24 mouse cellular contexts compared by ENCODE assay signal in the genomic region with DNA sequence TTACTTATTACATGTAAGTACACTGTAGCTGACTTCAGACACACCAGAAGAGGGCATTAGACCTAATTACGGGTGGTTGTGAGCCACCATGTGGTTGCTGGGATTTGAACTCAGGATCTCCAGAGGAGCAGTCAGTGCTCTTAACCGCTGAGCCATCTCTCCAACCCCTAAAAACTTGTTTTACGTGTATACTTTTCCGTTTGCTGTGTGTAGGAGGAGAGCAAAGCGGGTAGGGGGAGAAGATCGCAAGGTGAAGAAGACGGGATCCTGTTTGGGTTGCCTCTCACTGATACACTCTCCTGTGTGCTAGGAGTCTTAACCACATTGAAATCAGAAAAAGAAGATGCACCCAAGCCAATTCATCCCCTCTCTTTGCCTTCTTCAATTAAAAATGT.
"Had no signal": no experiment of that assay in that cellular context is flagged by ENCODE, and none has a peak within 500 bp of the region (broad histone marks: within the 10 kb centered on the region; RNA-seq: fewer than 3 reads in every experiment).

No protein-coding gene starts in this region.

- H3K4me3 ChIP-seq: heart, embryonic 13.5 days; heart, embryonic 15.5 days; hindbrain, embryonic 10.5 days; hindbrain, embryonic 12.5 days; intestine, embryonic 15.5 days; left cerebral cortex, adult 2 months; limb, embryonic 10.5 days; limb, embryonic 12.5 days; liver, embryonic 13.5 days; liver, embryonic 15.5 days had no signal

- ATAC-seq: hindbrain, embryonic 16.5 days; inflammation-experienced regulatory T-cells, adult 6 months; intestine, embryonic 15.5 days; intestine, postnatal 0 days; liver, postnatal 0 days had no signal

- H3K9ac ChIP-seq: heart, embryonic 13.5 days; heart, embryonic 15.5 days; hindbrain, embryonic 12.5 days; hindbrain, embryonic 14.5 days; intestine, embryonic 15.5 days; limb, embryonic 12.5 days; liver, embryonic 13.5 days; liver, embryonic 15.5 days; liver, postnatal 0 days had no signal

- H3K36me3 ChIP-seq: heart, embryonic 13.5 days; heart, embryonic 15.5 days; hindbrain, embryonic 10.5 days; hindbrain, embryonic 12.5 days; intestine, embryonic 15.5 days; limb, embryonic 10.5 days; limb, embryonic 12.5 days; liver, embryonic 13.5 days; liver, embryonic 15.5 days had no signal

- H3K27ac ChIP-seq: heart, embryonic 13.5 days; heart, embryonic 15.5 days; hindbrain, embryonic 10.5 days; hindbrain, embryonic 12.5 days; hindbrain, embryonic 14.5 days; intestine, embryonic 15.5 days; left cerebral cortex, adult 2 months; limb, embryonic 10.5 days; limb, embryonic 12.5 days; liver, embryonic 13.5 days; liver, embryonic 15.5 days had no signal

- H3K27me3 ChIP-seq: heart, embryonic 13.5 days; heart, embryonic 15.5 days; hindbrain, embryonic 12.5 days; intestine, embryonic 15.5 days; limb, embryonic 12.5 days; liver, embryonic 13.5 days; liver, embryonic 15.5 days had no signal

- H3K4me1 ChIP-seq: heart, embryonic 13.5 days; heart, embryonic 15.5 days; hindbrain, embryonic 10.5 days; hindbrain, embryonic 12.5 days; intestine, embryonic 15.5 days; liver, embryonic 13.5 days; liver, embryonic 15.5 days had no signal

- DNase-seq: gastrocnemius, postnatal 14 days; gastrocnemius, postnatal 36 days; heart, adult 18-20 months; heart, postnatal 4 days; kidney, adult 18-20 months; kidney, adult 8-10 months; kidney, postnatal 10 days; kidney, postnatal 36 days; liver; liver, embryonic 13.5 days; liver, postnatal 0 days had no signal
